Mouse (Mus musculus): ENCODE measurements around the gene 4930503E14Rik. TPM values are rescaled to one million over a fixed set of nuclear protein-coding genes. Genes with fewer than 3 reads are reported as not detected.

4930503E14Rik gene
- total RNA-seq (2023), result not detected

GRCm38 (mm10) chr14:44213154-44213553 lies at the start of gene 4930503E14Rik:
TSS of gene 4930503E14Rik (minus strand) at chr14:44213254.

GRCm38 (mm10) chr14:44197361-44197760 lies 15.7 kb downstream of the 4930503E14Rik start, which contains the start of gene Gm8212:
TSS of gene Gm8212 (plus strand) at chr14:44197661.

GRCm38 (mm10) chr14:44123551-44123950 lies 89.5 kb downstream of the 4930503E14Rik start, which contains the start of gene Gm3327:
TSS of gene Gm3327 (plus strand) at chr14:44123851.

Other genes starting within 250 kb of the 4930503E14Rik start
- not detected for gene Ang6, start 211.0 kb downstream of the 4930503E14Rik start, total RNA-seq (2023)
- gene Ear2, start 110.6 kb downstream of the 4930503E14Rik start, total RNA-seq (2023), result 100 to 1,000 TPM; 158 to 214 TPM
- gene Gm3327, start 89.4 kb downstream of the 4930503E14Rik start, total RNA-seq (2023), result not detected
- gene Gm8212, start 15.6 kb downstream of the 4930503E14Rik start, total RNA-seq (2023), result not detected
- not detected for gene Gm8220, start 72.3 kb upstream of the 4930503E14Rik start, total RNA-seq (2023)
- gene Gm5930, start 125.3 kb upstream of the 4930503E14Rik start, total RNA-seq (2023), result not detected
- not detected for gene Gm8229, start 152.1 kb upstream of the 4930503E14Rik start, total RNA-seq (2023)
- not detected for gene Gm3371, start 197.4 kb upstream of the 4930503E14Rik start, total RNA-seq (2023)
- gene Gm8232, start 220.4 kb upstream of the 4930503E14Rik start, total RNA-seq (2023), result not detected

Measured in neutrophil, adult 83 days (primary cell).